Mouse (Mus musculus) midbrain, embryonic 14.5 days (tissue): Measurements from ENCODE around the gene Haus6. TPM values are rescaled to one million over a fixed set of nuclear protein-coding genes. Genes with fewer than 3 reads are reported as not detected.
"Not testable (repeated sequence)": the region's sequence is repeated elsewhere in the genome, so short reads cannot be mapped to it uniquely, and the experiment has no call there.

Source experiments
- ATAC-seq: fragments of 200-750 bp; cut with Nextera tagmentation; 2 replicates; pipeline ENCODE4 v1.8.0; 2017; ENCODE audit warnings: moderate number of reproducible peaks, moderate library complexity; ENCODE audit not compliant: low FRiP score, low TSS enrichment
- DNase-seq: peaks from one replicate; pipeline ENCODE4 v3.0.0-alpha.2; 2015
- H3K27ac ChIP-seq: fragments of 300-500 bp; sonication (generic); replicated peaks from 2 replicates; pipeline ENCODE4 v1.5.1; 2014; ENCODE audit warnings: mild to moderate bottlenecking, low read depth, low read length, moderate library complexity
- H3K27me3 ChIP-seq: fragments of 300-500 bp; sonication (generic); 2 replicates; pipeline ENCODE4 v1.6.1; 2014; ENCODE audit warnings: low read length, control low read depth, mixed read lengths; ENCODE audit not compliant: control insufficient read depth, insufficient read depth
- H3K36me3 ChIP-seq: fragments of 300-500 bp; sonication (generic); 2 replicates; pipeline ENCODE4 v1.6.1; 2014; ENCODE audit warnings: low read length, control low read depth; ENCODE audit not compliant: control insufficient read depth, insufficient read depth
- H3K4me1 ChIP-seq: fragments of 300-500 bp; sonication (generic); 2 replicates; pipeline ENCODE4 v1.6.1; 2014; ENCODE audit warnings: mild to moderate bottlenecking, antibody characterized with exemption, low read length, control low read depth; ENCODE audit not compliant: control insufficient read depth, insufficient read depth
- H3K4me2 ChIP-seq: fragments of 300-500 bp; sonication (generic); 2 replicates; pipeline ENCODE4 v1.6.1; 2014; ENCODE audit warnings: mild to moderate bottlenecking, low read length, moderate library complexity
- H3K4me3 ChIP-seq: fragments of 300-500 bp; sonication (generic); replicated peaks from 2 replicates; pipeline ENCODE4 v1.5.1; 2014; ENCODE audit warnings: low read depth, low read length
- H3K9ac ChIP-seq: fragments of 300-500 bp; sonication (generic); replicated peaks from 2 replicates; pipeline ENCODE4 v1.6.1; 2014; ENCODE audit warnings: mild to moderate bottlenecking, low read length, moderate library complexity
- H3K9me3 ChIP-seq: fragments of 300-500 bp; sonication (generic); 2 replicates; pipeline ENCODE4 v1.6.1; 2016; ENCODE audit warnings: low read length, control low read depth, mixed read lengths; ENCODE audit not compliant: control insufficient read depth
- WGBS: fragments of 180-500 bp; shearing (Covaris S2); extraction: QIAGEN DNeasy Blood & Tissue Kit; methylation state at CpG from one replicate; pipeline ENCODE4 v1.1.7; 2014; 5-methylcytosine and 5-hydroxymethylcytosine counted together
- polyA plus RNA-seq: library from polyadenylated mRNA; unstranded; fragments of >200 nt; fragmentation: Nextera tagmentation; extraction: Ambion mirVana; gene quantifications from 2 replicates; pipeline ENCODE4 v1.2.1, GENCODE M21; 2014

Gene Haus6
- polyA plus RNA-seq, 1 experiment from 2014 or later, result 9.8 TPM

DNA sequence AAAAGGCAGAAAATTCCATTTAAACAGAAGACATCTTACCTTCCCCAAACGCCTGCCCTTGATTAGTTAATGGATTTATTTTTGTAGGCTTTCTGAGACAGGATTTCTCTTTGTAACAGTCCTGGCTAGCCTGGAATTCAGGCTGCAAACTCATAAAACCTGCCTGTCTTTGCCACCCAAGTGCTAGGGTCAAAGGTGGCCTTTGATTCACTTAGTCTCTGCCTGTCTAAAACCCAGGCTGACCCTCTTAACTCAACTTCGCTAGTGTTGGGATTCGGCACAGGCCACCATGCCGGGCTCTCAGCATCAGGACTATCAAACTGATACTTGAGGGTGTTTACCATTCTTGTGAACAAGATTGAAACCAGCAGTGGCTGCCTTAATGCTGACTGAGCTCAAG lies 20.0 kb upstream of the Haus6 start:
- H3K4me2 ChIP-seq, result no peak overlapping the region
- H3K4me1 ChIP-seq, result no peaks in the 10 kb centered on the region
- no peak overlapping the region for H3K27ac ChIP-seq
- no peaks in the 10 kb centered on the region for H3K27me3 ChIP-seq
- ATAC-seq (no peak), DNase-seq (no peak)
- no peaks in the 10 kb centered on the region for H3K36me3 ChIP-seq
- H3K9me3 ChIP-seq, result no peaks in the 10 kb centered on the region
- H3K4me3 ChIP-seq, result no peak overlapping the region
- WGBS, result 76% methylated on average over 4 of the region's 4 CpGs
- no peak overlapping the region for H3K9ac ChIP-seq

DNA sequence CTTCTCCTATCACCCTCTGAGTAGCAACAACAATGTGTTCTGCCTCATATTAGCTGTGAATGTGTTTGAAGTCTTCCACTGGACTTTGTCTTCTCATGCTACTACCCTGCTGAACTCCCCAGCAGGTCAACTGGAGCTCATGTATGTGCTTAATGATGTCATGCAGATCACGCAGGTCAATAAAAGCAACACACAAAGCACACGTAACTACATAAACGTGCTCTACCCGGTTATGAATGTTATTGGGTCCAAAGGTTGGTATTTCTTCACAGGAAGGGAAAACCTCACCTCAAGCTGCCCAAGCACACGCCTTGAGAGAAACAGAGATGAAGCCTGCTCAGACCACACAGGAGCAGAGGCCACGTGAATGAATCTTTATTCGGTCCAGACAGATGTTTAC lies 14.6 kb upstream of the Haus6 start:
- H3K36me3 ChIP-seq, H3K9ac ChIP-seq, ATAC-seq, H3K4me3 ChIP-seq, H3K9me3 ChIP-seq, H3K27ac ChIP-seq, DNase-seq, H3K4me2 ChIP-seq, H3K27me3 ChIP-seq, H3K4me1 ChIP-seq: not testable (repeated sequence)
- 95% methylated on average over 7 of the region's 7 CpGs for WGBS

DNA sequence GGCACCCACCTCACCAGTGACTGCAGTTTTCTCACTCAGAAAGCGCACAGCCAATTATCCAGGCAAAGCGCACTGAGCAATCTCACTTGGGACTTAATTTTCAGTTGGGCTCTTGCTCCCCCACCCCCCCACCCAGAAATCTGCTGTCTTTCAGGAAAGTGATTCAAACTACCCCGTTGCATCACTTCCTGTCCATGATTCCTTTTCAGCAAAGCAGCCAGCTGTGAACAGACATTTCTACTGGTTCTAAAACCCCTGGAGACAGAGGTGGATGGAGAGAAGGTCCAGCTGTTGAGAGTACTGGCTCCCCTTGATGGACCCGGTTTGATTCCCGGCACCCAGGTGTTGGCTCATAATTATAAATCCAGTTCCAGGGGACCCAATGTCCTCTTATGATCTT lies 13.6 kb upstream of the Haus6 start:
- Histone ChIP-seq H3K36me3 (no peaks in the 10 kb centered on the region), H3K4me1 (no peaks in the 10 kb centered on the region), H3K9ac (no peak overlapping the region), H3K27me3 (no peaks in the 10 kb centered on the region), H3K27ac (no peak overlapping the region), H3K9me3 (no peaks in the 10 kb centered on the region), H3K4me2 (no peak overlapping the region), H3K4me3 (no peak overlapping the region)
- no peak for ATAC-seq
- WGBS, result 87% methylated on average over 5 of the region's 5 CpGs
- no peak for DNase-seq

- DNase-seq, H3K27me3 ChIP-seq, H3K36me3 ChIP-seq, H3K9me3 ChIP-seq, H3K27ac ChIP-seq, ATAC-seq, H3K9ac ChIP-seq, H3K4me2 ChIP-seq, H3K4me3 ChIP-seq, H3K4me1 ChIP-seq: not testable (repeated sequence)
- WGBS, result 100% methylated on average over 1 of the region's 1 CpGs
Measured at GRCm38 (mm10) chr4:86622532-86622931, 10.7 kb upstream of the Haus6 start.

DNA sequence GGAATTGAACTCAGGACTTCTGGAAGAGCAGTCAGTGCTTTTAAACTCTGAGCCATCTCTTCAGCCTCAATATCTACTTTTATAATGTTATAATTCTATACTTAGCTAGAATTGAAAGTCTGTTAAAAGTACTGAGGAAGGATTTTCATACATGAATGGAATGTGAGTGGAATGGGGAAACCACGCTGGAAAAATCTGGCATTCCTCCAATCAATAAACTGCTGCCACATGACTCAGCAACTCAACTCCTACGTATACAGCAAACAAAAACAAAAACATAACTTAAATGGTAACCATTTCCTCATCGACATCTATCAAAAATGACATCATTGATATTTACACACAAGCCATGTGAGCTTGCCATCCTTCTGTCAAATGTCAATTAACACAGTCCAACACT lies 10.3 kb upstream of the Haus6 start:
- H3K9me3 ChIP-seq, result no peaks in the 10 kb centered on the region
- H3K9ac ChIP-seq, result no peak overlapping the region
- no peak overlapping the region for H3K27ac ChIP-seq
- H3K36me3 ChIP-seq, result no peaks in the 10 kb centered on the region
- DNase-seq (no peak), ATAC-seq (no peak)
- no peak overlapping the region for H3K4me2 ChIP-seq
- H3K4me1 ChIP-seq, result no peaks in the 10 kb centered on the region
- 78% methylated on average over 3 of the region's 3 CpGs for WGBS
- H3K4me3 ChIP-seq, result no peak overlapping the region
- H3K27me3 ChIP-seq, result no peaks in the 10 kb centered on the region

DNA sequence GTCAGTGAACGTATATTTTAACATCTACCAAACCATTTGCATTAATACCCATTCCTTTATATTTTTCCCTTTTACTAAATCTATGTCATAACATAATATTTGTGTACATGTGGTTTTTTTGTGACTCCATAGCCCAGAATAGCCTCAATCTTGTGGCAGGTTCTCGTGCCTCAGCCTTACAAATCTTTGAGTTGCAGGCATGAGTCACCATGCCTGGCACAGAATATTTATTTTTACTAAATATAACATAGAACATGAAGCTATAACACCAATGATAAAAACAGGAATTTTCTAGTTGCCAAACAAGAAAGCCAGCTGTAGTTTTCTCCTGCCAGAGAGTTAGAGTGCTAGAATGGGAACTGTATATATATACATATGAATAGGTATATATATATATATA lies 8.7 kb upstream of the Haus6 start:
- no peak overlapping the region for H3K27ac ChIP-seq
- 74% methylated on average over 2 of the region's 2 CpGs for WGBS
- no peaks in the 10 kb centered on the region for H3K36me3 ChIP-seq
- H3K4me2 ChIP-seq, result no peak overlapping the region
- no peak overlapping the region for H3K9ac ChIP-seq
- H3K27me3 ChIP-seq, result no peaks in the 10 kb centered on the region
- ATAC-seq, result no peak
- no peaks in the 10 kb centered on the region for H3K4me1 ChIP-seq
- H3K9me3 ChIP-seq, result no peaks in the 10 kb centered on the region
- no peak overlapping the region for H3K4me3 ChIP-seq
- no peak for DNase-seq

- no peak for DNase-seq
- 30% methylated on average over 8 of the region's 8 CpGs for WGBS
- Histone ChIP-seq H3K4me1 (peaks cover 4% of the 10 kb centered on the region; the same call in 1 of the 2 replicates), H3K4me3 (peak overlapping the region; percentile 82), H3K4me2 (peak overlapping the region; percentile 90), H3K9me3 (no peaks in the 10 kb centered on the region), H3K27ac (peak overlapping the region; percentile 53; the same call in 1 of the 2 replicates), H3K27me3 (no peaks in the 10 kb centered on the region), H3K36me3 (no peaks in the 10 kb centered on the region), H3K9ac (peak overlapping the region; percentile 42; the same call in 1 of the 2 replicates)
- ATAC-seq, result peak; percentile 7; the same call in 1 of the 2 replicates
Measured at GRCm38 (mm10) chr4:86612289-86612620, 400 bp upstream of the Haus6 start.

DNA sequence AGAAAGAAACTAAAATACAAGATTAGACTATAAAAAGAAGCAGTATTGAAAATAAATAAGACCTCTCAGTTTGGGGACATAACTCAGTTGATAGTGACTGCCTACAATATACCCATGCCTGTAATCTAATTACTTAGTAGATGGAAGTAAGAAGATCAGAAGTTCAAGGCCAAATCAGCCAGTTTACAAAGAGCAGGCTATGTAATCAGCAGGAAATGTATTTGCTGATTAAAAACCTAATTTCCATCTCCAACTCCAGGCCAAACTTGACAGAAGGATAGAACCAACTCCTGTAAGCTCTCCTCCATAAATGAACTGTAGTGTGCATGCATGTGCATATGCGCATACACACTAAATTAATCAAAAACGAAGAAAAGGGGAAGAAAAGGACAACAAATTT lies 20.6 kb downstream of the Haus6 start:
- no peak overlapping the region for H3K9ac ChIP-seq
- H3K27me3 ChIP-seq, result no peaks in the 10 kb centered on the region
- 94% methylated on average over 2 of the region's 2 CpGs for WGBS
- no peak for DNase-seq
- H3K4me1 ChIP-seq, result no peaks in the 10 kb centered on the region
- ATAC-seq, result no peak
- no peak overlapping the region for H3K4me2 ChIP-seq
- peaks cover 23% of the 10 kb centered on the region; the same call in 1 of the 2 replicates for H3K36me3 ChIP-seq
- H3K27ac ChIP-seq, result no peak overlapping the region
- H3K4me3 ChIP-seq, result no peak overlapping the region
- no peaks in the 10 kb centered on the region for H3K9me3 ChIP-seq

- DNase-seq, result no peak
- no peak for ATAC-seq
- H3K36me3 ChIP-seq, result peaks cover 38% of the 10 kb centered on the region
Measured at GRCm38 (mm10) chr4:86588236-86588635, 23.6 kb downstream of the Haus6 start.

More at GRCm38 (mm10) chr4:86588236-86588635, 23.6 kb downstream of the Haus6 start:
- Histone ChIP-seq H3K4me2 (no peak overlapping the region), H3K9me3 (no peaks in the 10 kb centered on the region), H3K27me3 (no peaks in the 10 kb centered on the region), H3K9ac (no peak overlapping the region), H3K4me1 (no peaks in the 10 kb centered on the region), H3K27ac (no peak overlapping the region), H3K4me3 (no peak overlapping the region)
- 85% methylated on average over 3 of the region's 3 CpGs for WGBS
